ENCODE assay signal across 8 mouse cellular contexts in the genomic region with DNA sequence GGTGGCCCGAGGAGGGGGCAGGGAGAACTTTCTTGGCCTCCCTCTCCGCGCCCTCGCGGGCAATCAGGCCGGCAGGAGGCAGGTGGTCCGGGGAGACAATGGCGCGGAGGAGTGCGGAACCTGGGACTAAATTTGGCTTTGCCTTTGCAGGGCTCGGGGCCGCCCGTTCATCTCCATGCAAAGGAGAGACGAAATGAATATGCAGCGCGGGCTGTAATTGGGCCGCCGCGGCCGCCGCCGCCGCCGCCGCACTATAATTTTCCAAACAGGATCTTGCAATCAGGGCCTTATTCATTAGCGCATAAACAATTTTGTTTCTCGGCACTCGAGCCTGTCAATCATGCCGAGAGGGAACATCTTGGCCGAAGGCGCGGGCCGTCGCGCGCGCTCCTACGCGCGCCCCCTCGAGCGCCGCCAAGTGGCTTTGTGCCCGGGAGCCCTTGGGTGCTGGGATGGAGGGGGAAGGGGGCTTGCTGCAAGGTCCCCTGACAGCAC. TPM values are rescaled to one million over a fixed set of nuclear protein-coding genes. Genes with fewer than 3 reads are reported as not detected.
DNase-seq lines count a peak whose midpoint lies in the region; ATAC-seq lines count a peak whose summit lies in the region.

No protein-coding gene starts in this region.

- H3K27ac ChIP-seq in kidney, embryonic 16.5 days (ENCODE audit: low read length): no peak overlapping the region
- H3K27ac ChIP-seq in embryonic facial prominence, embryonic 12.5 days: no peak overlapping the region
- H3K27ac ChIP-seq in intestine, embryonic 14.5 days (ENCODE audit: low read depth): no peak overlapping the region
- H3K27ac ChIP-seq in liver, embryonic 12.5 days: no peak overlapping the region
- H3K27ac ChIP-seq in neural tube, embryonic 14.5 days (ENCODE audit: low read depth, low read length): no peak overlapping the region

- peak overlapping the region; percentile 54 for H3K4me3 ChIP-seq in kidney, embryonic 16.5 days (ENCODE audit: low read length)
- peak overlapping the region; percentile 44 for H3K4me3 ChIP-seq in embryonic facial prominence, embryonic 12.5 days
- peak overlapping the region; percentile 46 for H3K4me3 ChIP-seq in intestine, embryonic 14.5 days (ENCODE audit: low read depth, low read length)
- peak overlapping the region; percentile 38 for H3K4me3 ChIP-seq in liver, embryonic 12.5 days
- H3K4me3 ChIP-seq in neural tube, embryonic 14.5 days (ENCODE audit: low read depth, low read length): peak overlapping the region; percentile 38

- peak overlapping the region; percentile 91 for H3K4me2 ChIP-seq in kidney, embryonic 16.5 days (replicated peaks; ENCODE audit: low read depth, low read length)
- peak overlapping the region; percentile 81 for H3K4me2 ChIP-seq in embryonic facial prominence, embryonic 12.5 days (replicated peaks)
- peak overlapping the region; percentile 63 for H3K4me2 ChIP-seq in intestine, embryonic 14.5 days (ENCODE audit: low read length)
- H3K4me2 ChIP-seq in liver, embryonic 12.5 days: peak overlapping the region; percentile 67
- peak overlapping the region; percentile 77 for H3K4me2 ChIP-seq in neural tube, embryonic 14.5 days (ENCODE audit: low read depth, low read length)

- no peaks in the 10 kb centered on the region for H3K9me3 ChIP-seq in kidney, embryonic 16.5 days (ENCODE audit: low read length)
- no peaks in the 10 kb centered on the region for H3K9me3 ChIP-seq in embryonic facial prominence, embryonic 12.5 days
- H3K9me3 ChIP-seq in intestine, embryonic 14.5 days (ENCODE audit: control insufficient read depth, low read length): no peaks in the 10 kb centered on the region
- H3K9me3 ChIP-seq in liver, embryonic 12.5 days (replicated peaks): no peaks in the 10 kb centered on the region
- H3K9me3 ChIP-seq in neural tube, embryonic 14.5 days (ENCODE audit: control insufficient read depth, low read length): no peaks in the 10 kb centered on the region

- DNase-seq in kidney, adult 18-20 months: no peak
- DNase-seq in intestine, embryonic 14.5 days (ENCODE audit: low spot score): peak; percentile 75
- DNase-seq in spleen, postnatal 36 days (ENCODE audit: low spot score in 2 of 2): no peak

- under 1% methylated on average over 44 of the region's 44 CpGs for WGBS in kidney, embryonic 16.5 days
- under 1% methylated on average over 44 of the region's 44 CpGs for WGBS in embryonic facial prominence, embryonic 12.5 days
- WGBS in intestine, embryonic 14.5 days: 1% methylated on average over 43 of the region's 44 CpGs
- under 1% methylated on average over 44 of the region's 44 CpGs for WGBS in liver, embryonic 12.5 days (ENCODE audit: insufficient replicate concordance)
- under 1% methylated on average over 44 of the region's 44 CpGs for WGBS in neural tube, embryonic 14.5 days

- peaks cover 14% of the 10 kb centered on the region for H3K4me1 ChIP-seq in kidney, embryonic 16.5 days (ENCODE audit: insufficient read depth, low read length)
- peaks cover 16% of the 10 kb centered on the region for H3K4me1 ChIP-seq in embryonic facial prominence, embryonic 12.5 days
- peaks cover 4% of the 10 kb centered on the region; the same call in 1 of the 2 replicates for H3K4me1 ChIP-seq in intestine, embryonic 14.5 days (replicated peaks; ENCODE audit: control insufficient read depth, insufficient read depth, low read length)
- H3K4me1 ChIP-seq in liver, embryonic 12.5 days: peaks cover 4% of the 10 kb centered on the region
- H3K4me1 ChIP-seq in neural tube, embryonic 14.5 days (ENCODE audit: control insufficient read depth, insufficient read depth, low read length): peaks cover 3% of the 10 kb centered on the region; the same call in 1 of the 2 replicates

- ATAC-seq in kidney, embryonic 16.5 days (ENCODE audit: low FRiP score, low TSS enrichment): no peak
- ATAC-seq in embryonic facial prominence, embryonic 12.5 days (ENCODE audit: insufficient number of reproducible peaks, insufficient read depth, low FRiP score, low TSS enrichment): no peak
- ATAC-seq in intestine, embryonic 14.5 days (replicated peaks; ENCODE audit: low FRiP score, low TSS enrichment, low read depth): peak; percentile 16; the same call in 1 of the 2 replicates
- no peak for ATAC-seq in liver, embryonic 12.5 days
- ATAC-seq in neural tube, embryonic 14.5 days (ENCODE audit: low read depth): peak; percentile 15; the same call in 1 of the 2 replicates
- no peak for ATAC-seq in megakaryocyte-erythroid progenitor cell, adult 5-6 weeks (replicated peaks; ENCODE audit: low FRiP score, low TSS enrichment, poor library complexity, severe bottlenecking)

- H3K27me3 ChIP-seq in kidney, embryonic 16.5 days (ENCODE audit: insufficient read depth, low read length): peaks cover 20% of the 10 kb centered on the region
- H3K27me3 ChIP-seq in embryonic facial prominence, embryonic 12.5 days: peaks cover 17% of the 10 kb centered on the region
- peaks cover 31% of the 10 kb centered on the region for H3K27me3 ChIP-seq in intestine, embryonic 14.5 days (replicated peaks; ENCODE audit: control insufficient read depth, insufficient read depth, low read length)
- peaks cover 37% of the 10 kb centered on the region for H3K27me3 ChIP-seq in liver, embryonic 12.5 days (replicated peaks)
- H3K27me3 ChIP-seq in neural tube, embryonic 14.5 days (ENCODE audit: control insufficient read depth, insufficient read depth, low read length): no peaks in the 10 kb centered on the region

- H3K36me3 ChIP-seq in kidney, embryonic 16.5 days (ENCODE audit: insufficient read depth, low read length): no peaks in the 10 kb centered on the region
- H3K36me3 ChIP-seq in embryonic facial prominence, embryonic 12.5 days: no peaks in the 10 kb centered on the region
- no peaks in the 10 kb centered on the region for H3K36me3 ChIP-seq in intestine, embryonic 14.5 days (ENCODE audit: control insufficient read depth, insufficient read depth, low read length)
- no peaks in the 10 kb centered on the region for H3K36me3 ChIP-seq in liver, embryonic 12.5 days
- no peaks in the 10 kb centered on the region for H3K36me3 ChIP-seq in neural tube, embryonic 14.5 days (ENCODE audit: control insufficient read depth, insufficient read depth, low read length)

- peak overlapping the region; percentile 63 for H3K9ac ChIP-seq in kidney, embryonic 16.5 days (replicated peaks; ENCODE audit: low read length)
- H3K9ac ChIP-seq in embryonic facial prominence, embryonic 12.5 days: peak overlapping the region; percentile 57
- peak overlapping the region; percentile 29; the same call in 1 of the 2 replicates for H3K9ac ChIP-seq in intestine, embryonic 14.5 days (ENCODE audit: low read length)
- H3K9ac ChIP-seq in liver, embryonic 12.5 days: no peak overlapping the region; the same call in 1 of the 2 replicates
- peak overlapping the region; percentile 50 for H3K9ac ChIP-seq in neural tube, embryonic 14.5 days (replicated peaks; ENCODE audit: low read depth, low read length)

RNA-seq across cellular contexts. Expression of gene Ttll11, which starts 31.7 kb away (rescaled TPM):
- polyA plus RNA-seq in kidney, embryonic 16.5 days (2015; fragmentation: Nextera tagmentation; extraction: Ambion mirVana): 0.28 and 0.75 TPM in 2 replicates
- polyA plus RNA-seq in embryonic facial prominence, embryonic 12.5 days (2016; fragmentation: Nextera tagmentation; extraction: Ambion mirVana): 2.4 and 3.1 TPM in 2 replicates
- polyA plus RNA-seq in intestine, embryonic 14.5 days (2014; fragmentation: Nextera tagmentation; extraction: Ambion mirVana): 0.51 and 0.92 TPM in 2 replicates
- polyA plus RNA-seq in liver, embryonic 12.5 days (2016; fragmentation: Nextera tagmentation; extraction: Ambion mirVana): 1.0 and 1.3 TPM in 2 replicates
- polyA plus RNA-seq in neural tube, embryonic 14.5 days (2014; fragmentation: Nextera tagmentation; extraction: Ambion mirVana): 5.8 and 6.1 TPM in 2 replicates
- 0.55 TPM in 1 of 2 replicates, not detected in the other for total RNA-seq in megakaryocyte-erythroid progenitor cell, adult 5-6 weeks (2014; fragmentation: Nextera tagmentation)
- 0.15 and 0.23 TPM in 2 replicates for total RNA-seq in megakaryocyte-erythroid progenitor cell, adult 5-6 weeks (2017)

RNA-seq across cellular contexts. Expression of gene Ndufa8, which starts 37.8 kb away (rescaled TPM):
- 282 and 308 TPM in 2 replicates for polyA plus RNA-seq in kidney, embryonic 16.5 days (2015; fragmentation: Nextera tagmentation; extraction: Ambion mirVana)
- 185 and 199 TPM in 2 replicates for polyA plus RNA-seq in embryonic facial prominence, embryonic 12.5 days (2016; fragmentation: Nextera tagmentation; extraction: Ambion mirVana)
- polyA plus RNA-seq in intestine, embryonic 14.5 days (2014; fragmentation: Nextera tagmentation; extraction: Ambion mirVana): 273 and 289 TPM in 2 replicates
- polyA plus RNA-seq in liver, embryonic 12.5 days (2016; fragmentation: Nextera tagmentation; extraction: Ambion mirVana): 155 and 162 TPM in 2 replicates
- 302 and 344 TPM in 2 replicates for polyA plus RNA-seq in neural tube, embryonic 14.5 days (2014; fragmentation: Nextera tagmentation; extraction: Ambion mirVana)
- total RNA-seq in megakaryocyte-erythroid progenitor cell, adult 5-6 weeks (2014; fragmentation: Nextera tagmentation): 121 and 160 TPM in 2 replicates
- total RNA-seq in megakaryocyte-erythroid progenitor cell, adult 5-6 weeks (2017): 52.5 and 58.2 TPM in 2 replicates

RNA-seq across cellular contexts. Expression of gene Morn5, which starts 37.9 kb away (rescaled TPM):
- polyA plus RNA-seq in kidney, embryonic 16.5 days (2015; fragmentation: Nextera tagmentation; extraction: Ambion mirVana): 0.69 and 0.70 TPM in 2 replicates
- polyA plus RNA-seq in embryonic facial prominence, embryonic 12.5 days (2016; fragmentation: Nextera tagmentation; extraction: Ambion mirVana): 0.24 and 0.56 TPM in 2 replicates
- polyA plus RNA-seq in intestine, embryonic 14.5 days (2014; fragmentation: Nextera tagmentation; extraction: Ambion mirVana): 0.35 TPM in 1 of 2 replicates, not detected in the other
- 0.18 TPM in 1 of 2 replicates, not detected in the other for polyA plus RNA-seq in liver, embryonic 12.5 days (2016; fragmentation: Nextera tagmentation; extraction: Ambion mirVana)
- 0.40 and 1.3 TPM in 2 replicates for polyA plus RNA-seq in neural tube, embryonic 14.5 days (2014; fragmentation: Nextera tagmentation; extraction: Ambion mirVana)
- total RNA-seq in megakaryocyte-erythroid progenitor cell, adult 5-6 weeks (2014; fragmentation: Nextera tagmentation): not detected in 2 replicates
- total RNA-seq in megakaryocyte-erythroid progenitor cell, adult 5-6 weeks (2017): not detected in 2 replicates

Comparison
In these comparisons a context has a peak if more than half of its experiments do, and no peak if none do; other contexts are left out.
1. ATAC-seq: peak in intestine, embryonic 14.5 days (single experiment) and neural tube, embryonic 14.5 days (single experiment); none in kidney, embryonic 16.5 days (single experiment), embryonic facial prominence, embryonic 12.5 days (single experiment), liver, embryonic 12.5 days (single experiment) and megakaryocyte-erythroid progenitor cell, adult 5-6 weeks (single experiment).
2. Peak in every context shown above with its lines, with median percentiles within 50 percentile points of each other: H3K4me2 ChIP-seq and H3K4me3 ChIP-seq.